Mouse (Mus musculus): ENCODE measurements around the gene Mnt. TPM values are rescaled to one million over a fixed set of nuclear protein-coding genes. Genes with fewer than 3 reads are reported as not detected.

Gene Mnt
- polyA plus RNA-seq, 1 experiment from 2014 or later: 3.0 TPM

GRCm38 (mm10) chr11:74815795-74816194 is 14.9 kb upstream of the Mnt start:
- H3K9me3 ChIP-seq (ENCODE audit: control insufficient read depth, low read length): no peaks in the 10 kb centered on the region
- no peak overlapping the region for H3K27ac ChIP-seq (ENCODE audit: low read length)
- no peaks in the 10 kb centered on the region for H3K4me1 ChIP-seq (replicated peaks; ENCODE audit: control insufficient read depth, insufficient read depth, low read length)
- no peak overlapping the region for H3K9ac ChIP-seq (ENCODE audit: low read length)
- H3K27me3 ChIP-seq (ENCODE audit: control insufficient read depth, insufficient read depth, low read depth, low read length): no peaks in the 10 kb centered on the region
- H3K36me3 ChIP-seq (ENCODE audit: control insufficient read depth, insufficient read depth, low read length): peaks cover 18% of the 10 kb centered on the region
- no peak overlapping the region for H3K4me3 ChIP-seq (ENCODE audit: low read length)
- no peak overlapping the region for H3K4me2 ChIP-seq (ENCODE audit: low read depth, low read length)
- ATAC-seq (ENCODE audit: low read depth): no peak

GRCm38 (mm10) chr11:74820921-74821320 is 9.8 kb upstream of the Mnt start:
- H3K27ac ChIP-seq (ENCODE audit: low read length): no peak overlapping the region
- H3K27me3 ChIP-seq (ENCODE audit: control insufficient read depth, insufficient read depth, low read depth, low read length): no peaks in the 10 kb centered on the region
- no peak overlapping the region for H3K4me3 ChIP-seq (ENCODE audit: low read length)
- H3K9ac ChIP-seq (ENCODE audit: low read length): no peak overlapping the region
- WGBS: 45% methylated on average over 1 of the region's 1 CpGs
- H3K9me3 ChIP-seq (ENCODE audit: control insufficient read depth, low read length): no peaks in the 10 kb centered on the region
- no peak overlapping the region for H3K4me2 ChIP-seq (ENCODE audit: low read depth, low read length)
- 0 out of 2 replicates have a peak, but pooled peaks cover 1% of the 10 kb centered on the region for H3K4me1 ChIP-seq (replicated peaks; ENCODE audit: control insufficient read depth, insufficient read depth, low read length)
- peaks cover 15% of the 10 kb centered on the region for H3K36me3 ChIP-seq (ENCODE audit: control insufficient read depth, insufficient read depth, low read length)
- no peak for ATAC-seq (ENCODE audit: low read depth)

GRCm38 (mm10) chr11:74821463-74821862 is 9.3 kb upstream of the Mnt start:
- ATAC-seq (ENCODE audit: low read depth): no peak
- no peak overlapping the region for H3K4me3 ChIP-seq (ENCODE audit: low read length)
- 0 out of 2 replicates have a peak, but pooled peaks cover 3% of the 10 kb centered on the region for H3K4me1 ChIP-seq (replicated peaks; ENCODE audit: control insufficient read depth, insufficient read depth, low read length)
- no peak overlapping the region for H3K27ac ChIP-seq (ENCODE audit: low read length)
- no peaks in the 10 kb centered on the region for H3K9me3 ChIP-seq (ENCODE audit: control insufficient read depth, low read length)
- no peak overlapping the region for H3K4me2 ChIP-seq (ENCODE audit: low read depth, low read length)
- no peak overlapping the region for H3K9ac ChIP-seq (ENCODE audit: low read length)
- H3K27me3 ChIP-seq (ENCODE audit: control insufficient read depth, insufficient read depth, low read depth, low read length): no peaks in the 10 kb centered on the region
- peaks cover 15% of the 10 kb centered on the region for H3K36me3 ChIP-seq (ENCODE audit: control insufficient read depth, insufficient read depth, low read length)
- 17% methylated on average over 1 of the region's 1 CpGs for WGBS

GRCm38 (mm10) chr11:74822746-74823440 is 7.8 kb upstream of the Mnt start:
- WGBS: 85% methylated on average over 7 of the region's 7 CpGs
- H3K9me3 ChIP-seq (ENCODE audit: control insufficient read depth, low read length): no peaks in the 10 kb centered on the region
- H3K9ac ChIP-seq (ENCODE audit: low read length): no peak overlapping the region
- no peak overlapping the region for H3K4me3 ChIP-seq (ENCODE audit: low read length)
- peaks cover 3% of the 10 kb centered on the region; the same call in 1 of the 2 replicates for H3K4me1 ChIP-seq (replicated peaks; ENCODE audit: control insufficient read depth, insufficient read depth, low read length)
- no peak overlapping the region for H3K27ac ChIP-seq (ENCODE audit: low read length)
- no peak overlapping the region for H3K4me2 ChIP-seq (ENCODE audit: low read depth, low read length)
- H3K36me3 ChIP-seq (ENCODE audit: control insufficient read depth, insufficient read depth, low read length): peaks cover 4% of the 10 kb centered on the region; the same call in 1 of the 2 replicates
- ATAC-seq (ENCODE audit: low read depth): no peak
- no peaks in the 10 kb centered on the region for H3K27me3 ChIP-seq (ENCODE audit: control insufficient read depth, insufficient read depth, low read depth, low read length)

GRCm38 (mm10) chr11:74826151-74826550 is 4.6 kb upstream of the Mnt start:
- H3K27me3 ChIP-seq (ENCODE audit: control insufficient read depth, insufficient read depth, low read depth, low read length): no peaks in the 10 kb centered on the region
- peaks cover 10% of the 10 kb centered on the region for H3K4me1 ChIP-seq (replicated peaks; ENCODE audit: control insufficient read depth, insufficient read depth, low read length)
- 57% methylated on average over 7 of the region's 7 CpGs for WGBS
- no peaks in the 10 kb centered on the region; the same call in 1 of the 2 replicates for H3K36me3 ChIP-seq (ENCODE audit: control insufficient read depth, insufficient read depth, low read length)
- no peaks in the 10 kb centered on the region for H3K9me3 ChIP-seq (ENCODE audit: control insufficient read depth, low read length)
- H3K4me3 ChIP-seq (ENCODE audit: low read length): no peak overlapping the region
- H3K27ac ChIP-seq (ENCODE audit: low read length): no peak overlapping the region
- H3K9ac ChIP-seq (ENCODE audit: low read length): no peak overlapping the region
- no peak overlapping the region for H3K4me2 ChIP-seq (ENCODE audit: low read depth, low read length)
- no peak for ATAC-seq (ENCODE audit: low read depth)

GRCm38 (mm10) chr11:74826702-74827101 is 4.0 kb upstream of the Mnt start:
- no peak for ATAC-seq (ENCODE audit: low read depth)
- 85% methylated on average over 5 of the region's 5 CpGs for WGBS
- Histone ChIP-seq H3K4me1 (replicated peaks; ENCODE audit: control insufficient read depth, insufficient read depth, low read length) (peaks cover 10% of the 10 kb centered on the region), H3K27me3 (ENCODE audit: control insufficient read depth, insufficient read depth, low read depth, low read length) (no peaks in the 10 kb centered on the region), H3K9ac (ENCODE audit: low read length) (no peak overlapping the region), H3K27ac (ENCODE audit: low read length) (no peak overlapping the region), H3K36me3 (ENCODE audit: control insufficient read depth, insufficient read depth, low read length) (no peaks in the 10 kb centered on the region; the same call in 1 of the 2 replicates), H3K4me2 (ENCODE audit: low read depth, low read length) (no peak overlapping the region), H3K4me3 (ENCODE audit: low read length) (no peak overlapping the region), H3K9me3 (ENCODE audit: control insufficient read depth, low read length) (no peaks in the 10 kb centered on the region)

- Histone ChIP-seq H3K27ac (ENCODE audit: low read length) (no peak overlapping the region), H3K27me3 (ENCODE audit: control insufficient read depth, insufficient read depth, low read depth, low read length) (no peaks in the 10 kb centered on the region), H3K9me3 (ENCODE audit: control insufficient read depth, low read length) (no peaks in the 10 kb centered on the region), H3K4me1 (replicated peaks; ENCODE audit: control insufficient read depth, insufficient read depth, low read length) (peaks cover 15% of the 10 kb centered on the region), H3K36me3 (ENCODE audit: control insufficient read depth, insufficient read depth, low read length) (no peaks in the 10 kb centered on the region; the same call in 1 of the 2 replicates), H3K4me3 (ENCODE audit: low read length) (no peak overlapping the region), H3K9ac (ENCODE audit: low read length) (no peak overlapping the region), H3K4me2 (ENCODE audit: low read depth, low read length) (no peak overlapping the region)
- ATAC-seq (ENCODE audit: low read depth): no peak
- WGBS: 63% methylated on average over 7 of the region's 7 CpGs
Measured at GRCm38 (mm10) chr11:74827791-74828403, 2.8 kb upstream of the Mnt start.

GRCm38 (mm10) chr11:74828404-74828931 is 2.3 kb upstream of the Mnt start:
- Histone ChIP-seq H3K9me3 (ENCODE audit: control insufficient read depth, low read length) (no peaks in the 10 kb centered on the region), H3K9ac (ENCODE audit: low read length) (no peak overlapping the region), H3K27ac (ENCODE audit: low read length) (no peak overlapping the region), H3K36me3 (ENCODE audit: control insufficient read depth, insufficient read depth, low read length) (no peaks in the 10 kb centered on the region; the same call in 1 of the 2 replicates), H3K4me2 (ENCODE audit: low read depth, low read length) (no peak overlapping the region), H3K27me3 (ENCODE audit: control insufficient read depth, insufficient read depth, low read depth, low read length) (no peaks in the 10 kb centered on the region), H3K4me1 (replicated peaks; ENCODE audit: control insufficient read depth, insufficient read depth, low read length) (peaks cover 21% of the 10 kb centered on the region), H3K4me3 (ENCODE audit: low read length) (no peak overlapping the region)
- no peak for ATAC-seq (ENCODE audit: low read depth)
- WGBS: 28% methylated on average over 2 of the region's 2 CpGs

- no peaks in the 10 kb centered on the region for H3K27me3 ChIP-seq (ENCODE audit: control insufficient read depth, insufficient read depth, low read depth, low read length)
- WGBS: 13% methylated on average over 11 of the region's 11 CpGs
- H3K4me1 ChIP-seq (replicated peaks; ENCODE audit: control insufficient read depth, insufficient read depth, low read length): peaks cover 25% of the 10 kb centered on the region
- H3K9me3 ChIP-seq (ENCODE audit: control insufficient read depth, low read length): no peaks in the 10 kb centered on the region
- no peaks in the 10 kb centered on the region for H3K36me3 ChIP-seq (ENCODE audit: control insufficient read depth, insufficient read depth, low read length)
- ATAC-seq (ENCODE audit: low read depth): no peak
- peak overlapping the region; percentile 65; the same call in 1 of the 2 replicates for H3K9ac ChIP-seq (ENCODE audit: low read length)
- H3K4me2 ChIP-seq (ENCODE audit: low read depth, low read length): peak overlapping the region; percentile 97
- peak overlapping the region; percentile 94 for H3K4me3 ChIP-seq (ENCODE audit: low read length)
- H3K27ac ChIP-seq (ENCODE audit: low read length): no peak overlapping the region; the same call in 1 of the 2 replicates
Measured at GRCm38 (mm10) chr11:74828965-74829550, 1.7 kb upstream of the Mnt start.
